Mouse (Mus musculus) C2C12 (cell line): ENCODE data around the gene Slc25a12. TPM values are rescaled to one million over a fixed set of nuclear protein-coding genes. Genes with fewer than 3 reads are reported as not detected.

Source experiments
- H3K27me3 ChIP-seq: one replicate; pipeline ENCODE4 v1.6.1; 2011; ENCODE audit not compliant: control insufficient read depth, insufficient read depth, insufficient read length
- H3K36me3 ChIP-seq: one replicate; pipeline ENCODE4 v1.6.1; 2011; ENCODE audit not compliant: control insufficient read depth, insufficient read depth
- H3K4me3 ChIP-seq: one replicate; pipeline ENCODE4 v1.5.1; 2011; ENCODE audit warnings: mild to moderate bottlenecking, control low read depth; ENCODE audit not compliant: poor library complexity, insufficient read depth, severe bottlenecking
- H3K79me2 ChIP-seq: one replicate; pipeline ENCODE4 v1.6.1; 2011; ENCODE audit not compliant: control insufficient read depth, insufficient read depth
- H3K79me3 ChIP-seq: one replicate; pipeline ENCODE4 v1.6.1; 2011; ENCODE audit warnings: low read depth, control low read depth
- H3ac ChIP-seq: one replicate; pipeline ENCODE3; 2011; ENCODE audit warnings: low read depth; ENCODE audit not compliant: control insufficient read depth, insufficient read length
- CEBPB ChIP-seq: IDR thresholded peaks from one replicate; pipeline ENCODE4 v1.6.1; 2011; ENCODE audit warnings: low read depth, mild to moderate bottlenecking, control low read depth, moderate library complexity
- CTCF ChIP-seq: IDR thresholded peaks from one replicate; pipeline ENCODE4 v1.5.1; 2011; ENCODE audit not compliant: control insufficient read depth, insufficient read depth, insufficient read length
- FOSL1 ChIP-seq: IDR thresholded peaks from one replicate; pipeline ENCODE4 v1.8.0; 2011; ENCODE audit warnings: mild to moderate bottlenecking, low read length; ENCODE audit not compliant: poor library complexity, insufficient read depth, severe bottlenecking
- MAX ChIP-seq: IDR thresholded peaks from one replicate; pipeline ENCODE4 v1.6.1; 2011; ENCODE audit warnings: mild to moderate bottlenecking, control low read depth
- MYOD1 ChIP-seq: IDR thresholded peaks from one replicate; pipeline ENCODE4 v1.6.1; 2011; ENCODE audit warnings: low read depth; ENCODE audit not compliant: control insufficient read depth, insufficient read length
- MYOG ChIP-seq: IDR thresholded peaks from one replicate; pipeline ENCODE4 v1.6.1; 2011; ENCODE audit not compliant: control insufficient read depth, insufficient read length; ENCODE audit errors: extremely low read depth
- USF1 ChIP-seq: IDR thresholded peaks from one replicate; pipeline ENCODE4 v1.6.1; 2011; ENCODE audit warnings: low read depth, mild to moderate bottlenecking, control low read depth, moderate library complexity
- polyA plus RNA-seq: library from polyadenylated mRNA; unstranded; fragments of >200 nt; fragmentation: generic; extraction: Trizol; gene quantifications from one replicate; pipeline ENCODE4 v1.2.1, GENCODE M21; 2012; ENCODE audit warnings: missing spikeins

The Slc25a12 gene
- polyA plus RNA-seq, 1 experiment, result 32.8 TPM

DNA sequence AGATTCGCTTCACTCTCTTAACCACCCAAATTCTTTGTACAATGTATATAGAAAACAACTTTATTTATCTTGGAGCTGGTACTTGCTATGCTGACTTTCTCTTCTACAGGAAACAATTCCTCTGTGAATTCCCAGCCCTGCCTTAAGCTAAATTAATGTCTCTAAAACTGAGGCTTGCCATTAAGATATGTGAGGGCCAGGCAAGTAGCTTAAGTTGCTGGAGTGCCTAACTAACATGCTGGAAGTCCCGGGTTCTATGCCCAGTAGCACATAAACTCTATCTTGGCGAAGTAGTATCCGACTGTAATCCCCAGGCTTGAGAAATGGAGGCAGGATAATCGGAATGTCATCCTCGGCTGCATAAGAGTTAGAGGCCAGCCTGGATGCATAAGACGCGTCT is 537 bp upstream of the Slc25a12 start:
- peak overlapping the region; percentile 65 for H3K4me3 ChIP-seq
- TF ChIP-seq MAX, result no peak
- TF ChIP-seq MYOD1, result no peak
- TF ChIP-seq CEBPB, result no peak
- TF ChIP-seq MYOG, result no peak
- no peak for TF ChIP-seq USF1
- no peak for TF ChIP-seq FOSL1
- TF ChIP-seq CTCF, result no peak
- H3K27me3 ChIP-seq, result no peaks in the 10 kb centered on the region
- H3K36me3 ChIP-seq, result no peaks in the 10 kb centered on the region
- H3K79me2 ChIP-seq, result peaks cover 12% of the 10 kb centered on the region
- peaks cover 2% of the 10 kb centered on the region for H3K79me3 ChIP-seq
- H3ac ChIP-seq, result no peak overlapping the region

DNA sequence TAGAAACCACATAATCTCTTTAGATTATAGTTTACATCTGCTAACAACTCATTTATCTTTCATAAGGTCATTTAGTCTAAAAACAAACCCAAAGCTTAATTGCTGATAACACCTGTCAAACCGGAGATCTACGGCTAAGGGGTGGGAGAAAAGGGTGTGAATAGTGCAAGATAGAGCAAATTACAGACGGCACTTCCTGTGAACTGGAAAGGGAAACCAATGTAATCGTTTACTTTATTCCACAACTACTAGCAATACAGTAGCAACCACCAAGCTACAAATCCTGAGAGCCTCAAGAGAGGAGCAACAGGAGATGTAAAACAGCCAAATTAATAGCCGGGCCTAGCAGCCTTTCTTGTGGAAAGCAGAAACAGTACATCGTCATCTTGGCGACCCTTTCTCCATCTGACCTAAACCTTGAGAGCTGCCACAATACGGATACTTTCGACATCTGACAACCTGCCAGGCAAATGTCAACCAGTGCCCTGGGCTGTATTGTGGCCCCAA is 878 bp downstream of the Slc25a12 start:
- peaks cover 2% of the 10 kb centered on the region for H3K79me3 ChIP-seq
- H3K79me2 ChIP-seq, result peaks cover 12% of the 10 kb centered on the region
- H3K4me3 ChIP-seq, result peak overlapping the region; percentile 65
- H3K27me3 ChIP-seq, result no peaks in the 10 kb centered on the region
- no peak for TF ChIP-seq MYOD1
- no peak for TF ChIP-seq FOSL1
- no peak for TF ChIP-seq MYOG
- TF ChIP-seq MAX, result no peak
- no peak for TF ChIP-seq CTCF
- no peak for TF ChIP-seq USF1
- TF ChIP-seq CEBPB, result no peak
- H3K36me3 ChIP-seq, result no peaks in the 10 kb centered on the region
- peak overlapping the region; percentile 62 for H3ac ChIP-seq

DNA sequence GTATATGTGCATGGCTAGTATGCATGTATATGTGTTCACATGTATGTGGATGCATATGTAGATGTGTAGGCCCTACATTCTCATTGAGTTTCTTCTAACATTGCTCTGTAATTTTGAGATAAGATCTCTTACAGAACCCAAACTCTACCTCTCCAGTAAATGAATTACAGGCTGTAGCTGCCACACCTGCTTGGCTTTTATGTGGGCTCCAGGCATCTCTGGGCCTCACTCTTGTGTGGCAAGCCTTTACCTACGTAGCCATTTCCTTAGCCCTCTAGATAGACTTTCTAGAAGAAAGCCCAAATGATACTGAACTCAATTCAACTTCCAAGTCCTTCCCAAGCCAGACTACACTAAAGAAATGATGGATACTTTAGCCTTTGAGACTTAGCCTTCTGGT is 7.4 kb downstream of the Slc25a12 start:
- Histone ChIP-seq H3K36me3 (no peaks in the 10 kb centered on the region), H3K79me3 (no peaks in the 10 kb centered on the region), H3K27me3 (no peaks in the 10 kb centered on the region), H3ac (no peak overlapping the region), H3K79me2 (no peaks in the 10 kb centered on the region), H3K4me3 (no peak overlapping the region)
- TF ChIP-seq MYOD1 (no peak), MYOG (no peak), MAX (no peak), CTCF (no peak), USF1 (no peak), FOSL1 (no peak), CEBPB (no peak)

DNA sequence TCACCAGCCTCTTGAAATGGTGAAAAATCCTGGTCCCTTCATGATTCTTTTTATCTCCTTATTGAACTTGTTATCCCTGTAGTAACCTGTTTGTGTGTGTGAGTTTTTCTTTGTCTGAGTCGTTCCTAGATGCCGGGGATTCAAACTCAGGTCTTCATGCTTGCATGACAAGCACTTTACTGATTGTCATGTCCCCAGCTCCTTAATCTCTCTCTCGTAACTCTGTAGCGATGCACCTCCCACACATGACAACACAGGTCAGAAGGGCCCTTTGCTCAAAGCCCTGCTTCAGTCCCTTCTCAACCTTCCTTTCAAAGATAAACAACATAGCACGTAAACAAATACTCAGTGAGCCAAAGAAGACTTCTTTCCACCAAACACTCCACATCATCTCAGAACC is 9.2 kb downstream of the Slc25a12 start:
- H3K36me3 ChIP-seq, result no peaks in the 10 kb centered on the region
- no peak overlapping the region for H3ac ChIP-seq
- no peaks in the 10 kb centered on the region for H3K79me2 ChIP-seq
- no peak overlapping the region for H3K4me3 ChIP-seq
- no peak for TF ChIP-seq MYOD1
- TF ChIP-seq MYOG, result no peak
- no peak for TF ChIP-seq USF1
- no peak for TF ChIP-seq MAX
- no peak for TF ChIP-seq FOSL1
- TF ChIP-seq CEBPB, result no peak
- TF ChIP-seq CTCF, result no peak
- H3K27me3 ChIP-seq, result no peaks in the 10 kb centered on the region
- no peaks in the 10 kb centered on the region for H3K79me3 ChIP-seq

DNA sequence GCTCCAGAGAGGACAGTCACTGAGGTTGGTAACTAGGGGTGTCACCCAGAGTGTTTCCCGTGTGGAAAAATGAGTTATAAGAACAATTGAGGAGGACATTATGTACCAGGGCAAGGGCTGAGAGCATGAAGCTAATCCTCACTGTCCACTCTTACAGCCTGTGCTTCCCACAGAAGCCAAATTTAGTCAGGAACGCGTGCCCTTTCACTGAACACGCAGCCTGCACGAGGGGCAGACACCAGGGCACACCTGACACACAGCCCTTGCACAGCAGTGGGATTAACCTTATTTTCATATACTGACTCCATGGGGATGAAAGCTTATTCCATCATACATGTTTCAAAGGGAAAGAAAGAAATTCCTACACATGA is 13.5 kb downstream of the Slc25a12 start:
- no peak for TF ChIP-seq MYOD1
- no peak for TF ChIP-seq FOSL1
- TF ChIP-seq MYOG, result no peak
- no peak for TF ChIP-seq CTCF
- TF ChIP-seq USF1, result no peak
- TF ChIP-seq MAX, result no peak
- TF ChIP-seq CEBPB, result no peak
- Histone ChIP-seq H3K27me3 (no peaks in the 10 kb centered on the region), H3K79me3 (peaks cover 3% of the 10 kb centered on the region), H3K36me3 (no peaks in the 10 kb centered on the region), H3K4me3 (no peak overlapping the region), H3ac (no peak overlapping the region), H3K79me2 (no peaks in the 10 kb centered on the region)
